Mouse (Mus musculus) midbrain, embryonic 13.5 days (tissue): ENCODE measurements at regions not wholly inside any gene's neighbourhood (a gene's known extent, or its start where the extent isn't known, plus 50 kb on each side); places are given as distances from the start of the nearest gene placed in this dataset.
A peak's percentile ranks its signal among the peaks of the same experiment; 100 is the strongest.

ENCODE experiments used
- ATAC-seq: fragments of 200-750 bp; cut with Nextera tagmentation; 2 replicates; pipeline ENCODE4 v1.8.0; 2017; ENCODE audit warnings: mild to moderate bottlenecking, moderate TSS enrichment, moderate library complexity
- H3K27ac ChIP-seq: fragments of 300-500 bp; sonication (generic); 2 replicates; pipeline ENCODE4 v1.5.1; 2015; ENCODE audit warnings: inconsistent platforms, mild to moderate bottlenecking, moderate library complexity
- H3K27me3 ChIP-seq: fragments of 300-500 bp; sonication (generic); 2 replicates; pipeline ENCODE4 v1.6.1; 2015; ENCODE audit warnings: mild to moderate bottlenecking, inconsistent platforms
- H3K36me3 ChIP-seq: fragments of 300-500 bp; sonication (generic); 2 replicates; pipeline ENCODE4 v1.6.1; 2015; ENCODE audit warnings: mild to moderate bottlenecking, inconsistent platforms
- H3K4me1 ChIP-seq: fragments of 300-500 bp; sonication (generic); replicated peaks from 2 replicates; pipeline ENCODE4 v1.6.1; 2015; ENCODE audit warnings: inconsistent platforms
- H3K4me2 ChIP-seq: fragments of 300-500 bp; sonication (generic); replicated peaks from 2 replicates; pipeline ENCODE4 v1.6.1; 2015; ENCODE audit warnings: moderate library complexity, mild to moderate bottlenecking, inconsistent platforms
- H3K4me3 ChIP-seq: fragments of 300-500 bp; sonication (generic); replicated peaks from 2 replicates; pipeline ENCODE4 v1.5.1; 2015; ENCODE audit warnings: mild to moderate bottlenecking, inconsistent platforms
- H3K9ac ChIP-seq: fragments of 300-500 bp; sonication (generic); replicated peaks from 2 replicates; pipeline ENCODE4 v1.6.1; 2015; ENCODE audit warnings: mild to moderate bottlenecking, inconsistent platforms
- H3K9me3 ChIP-seq: fragments of 300-500 bp; sonication (generic); 2 replicates; pipeline ENCODE4 v1.6.1; 2016; ENCODE audit warnings: mild to moderate bottlenecking, inconsistent platforms
- WGBS: fragments of 180-500 bp; shearing (Covaris S2); methylation state at CpG from one replicate; pipeline ENCODE4 v1.1.7; 2015; 5-methylcytosine and 5-hydroxymethylcytosine counted together

- no peaks in the 10 kb centered on the region for H3K9me3 ChIP-seq
- H3K9ac ChIP-seq: no peak overlapping the region
- H3K27ac ChIP-seq: no peak overlapping the region
- no peaks in the 10 kb centered on the region for H3K4me1 ChIP-seq
- no peak for ATAC-seq
- H3K36me3 ChIP-seq: no peaks in the 10 kb centered on the region
- no peak overlapping the region for H3K4me3 ChIP-seq
- no peaks in the 10 kb centered on the region for H3K27me3 ChIP-seq
- H3K4me2 ChIP-seq: no peak overlapping the region
- 65% methylated on average over 2 of the region's 2 CpGs for WGBS
Observed at GRCm38 (mm10) chr15:60762071-60762470, 91.5 kb downstream of the Fam84b start.

GRCm38 (mm10) chr15:60760015-60760437 is 93.6 kb downstream of the Fam84b start:
- Histone ChIP-seq H3K9ac (no peak overlapping the region), H3K4me2 (no peak overlapping the region), H3K4me1 (no peaks in the 10 kb centered on the region), H3K27ac (no peak overlapping the region), H3K36me3 (no peaks in the 10 kb centered on the region), H3K4me3 (no peak overlapping the region), H3K27me3 (no peaks in the 10 kb centered on the region), H3K9me3 (no peaks in the 10 kb centered on the region)
- 36% methylated on average over 6 of the region's 6 CpGs for WGBS
- ATAC-seq: peak; percentile 63

- no peaks in the 10 kb centered on the region for H3K36me3 ChIP-seq
- WGBS: 89% methylated on average over 5 of the region's 5 CpGs
- H3K27me3 ChIP-seq: no peaks in the 10 kb centered on the region
- H3K9ac ChIP-seq: no peak overlapping the region
- no peaks in the 10 kb centered on the region for H3K9me3 ChIP-seq
- no peak overlapping the region for H3K4me2 ChIP-seq
- H3K27ac ChIP-seq: no peak overlapping the region
- no peaks in the 10 kb centered on the region for H3K4me1 ChIP-seq
- no peak overlapping the region for H3K4me3 ChIP-seq
- no peak for ATAC-seq
Observed at GRCm38 (mm10) chr15:60754246-60754645, 99.3 kb downstream of the Fam84b start.

GRCm38 (mm10) chr15:60739598-60739997 is 114.0 kb downstream of the Fam84b start:
- H3K4me2 ChIP-seq: no peak overlapping the region
- WGBS: 80% methylated on average over 2 of the region's 2 CpGs
- no peaks in the 10 kb centered on the region for H3K4me1 ChIP-seq
- H3K27ac ChIP-seq: no peak overlapping the region
- H3K4me3 ChIP-seq: no peak overlapping the region
- H3K36me3 ChIP-seq: no peaks in the 10 kb centered on the region
- H3K9ac ChIP-seq: no peak overlapping the region
- H3K9me3 ChIP-seq: no peaks in the 10 kb centered on the region
- ATAC-seq: no peak
- H3K27me3 ChIP-seq: no peaks in the 10 kb centered on the region

GRCm38 (mm10) chr15:60738258-60738657 is 115.3 kb downstream of the Fam84b start:
- no peaks in the 10 kb centered on the region for H3K36me3 ChIP-seq
- no peaks in the 10 kb centered on the region for H3K9me3 ChIP-seq
- no peak overlapping the region for H3K27ac ChIP-seq
- no peak for ATAC-seq
- no peak overlapping the region for H3K4me2 ChIP-seq
- H3K9ac ChIP-seq: no peak overlapping the region
- H3K4me3 ChIP-seq: no peak overlapping the region
- WGBS: 86% methylated on average over 3 of the region's 3 CpGs
- no peaks in the 10 kb centered on the region for H3K27me3 ChIP-seq
- H3K4me1 ChIP-seq: no peaks in the 10 kb centered on the region

GRCm38 (mm10) chr15:60732416-60732815 is 121.2 kb downstream of the Fam84b start:
- no peak for ATAC-seq
- Histone ChIP-seq H3K4me1 (no peaks in the 10 kb centered on the region), H3K27me3 (no peaks in the 10 kb centered on the region), H3K9ac (no peak overlapping the region), H3K36me3 (no peaks in the 10 kb centered on the region), H3K4me2 (no peak overlapping the region), H3K4me3 (no peak overlapping the region), H3K27ac (no peak overlapping the region), H3K9me3 (no peaks in the 10 kb centered on the region)

GRCm38 (mm10) chr15:60728754-60729153 is 124.8 kb downstream of the Fam84b start:
- Histone ChIP-seq H3K27ac (no peak overlapping the region), H3K36me3 (no peaks in the 10 kb centered on the region), H3K4me1 (no peaks in the 10 kb centered on the region), H3K4me3 (no peak overlapping the region), H3K9ac (no peak overlapping the region), H3K9me3 (no peaks in the 10 kb centered on the region), H3K4me2 (no peak overlapping the region), H3K27me3 (no peaks in the 10 kb centered on the region)
- 39% methylated on average over 9 of the region's 9 CpGs for WGBS
- ATAC-seq: no peak

- 86% methylated on average over 4 of the region's 4 CpGs for WGBS
- H3K4me1 ChIP-seq: no peaks in the 10 kb centered on the region
- no peaks in the 10 kb centered on the region for H3K36me3 ChIP-seq
- ATAC-seq: no peak
- H3K4me2 ChIP-seq: no peak overlapping the region
- H3K9me3 ChIP-seq: no peaks in the 10 kb centered on the region
- no peaks in the 10 kb centered on the region for H3K27me3 ChIP-seq
- no peak overlapping the region for H3K4me3 ChIP-seq
- H3K9ac ChIP-seq: no peak overlapping the region
- H3K27ac ChIP-seq: no peak overlapping the region
Observed at GRCm38 (mm10) chr15:60728337-60728736, 125.2 kb downstream of the Fam84b start.

- Histone ChIP-seq H3K27ac (no peak overlapping the region), H3K9me3 (no peaks in the 10 kb centered on the region), H3K4me3 (no peak overlapping the region), H3K9ac (no peak overlapping the region), H3K36me3 (no peaks in the 10 kb centered on the region), H3K4me1 (no peaks in the 10 kb centered on the region), H3K27me3 (no peaks in the 10 kb centered on the region), H3K4me2 (no peak overlapping the region)
- no peak for ATAC-seq
- 94% methylated on average over 5 of the region's 5 CpGs for WGBS
Observed at GRCm38 (mm10) chr15:60719332-60719731, 134.2 kb downstream of the Fam84b start.

GRCm38 (mm10) chr15:60708678-60709077 is 144.9 kb downstream of the Fam84b start:
- Histone ChIP-seq H3K9ac (no peak overlapping the region), H3K27ac (no peak overlapping the region), H3K4me2 (no peak overlapping the region), H3K36me3 (no peaks in the 10 kb centered on the region), H3K9me3 (no peaks in the 10 kb centered on the region), H3K4me1 (no peaks in the 10 kb centered on the region), H3K27me3 (no peaks in the 10 kb centered on the region), H3K4me3 (no peak overlapping the region)
- peak; percentile 34; the same call in 1 of the 2 replicates for ATAC-seq

- H3K9me3 ChIP-seq: no peaks in the 10 kb centered on the region
- H3K9ac ChIP-seq: no peak overlapping the region
- no peaks in the 10 kb centered on the region for H3K4me1 ChIP-seq
- no peaks in the 10 kb centered on the region for H3K27me3 ChIP-seq
- H3K36me3 ChIP-seq: no peaks in the 10 kb centered on the region
- WGBS: 89% methylated on average over 4 of the region's 4 CpGs
- ATAC-seq: no peak
- H3K27ac ChIP-seq: no peak overlapping the region
- H3K4me2 ChIP-seq: no peak overlapping the region
- no peak overlapping the region for H3K4me3 ChIP-seq
Observed at GRCm38 (mm10) chr15:60706009-60706408, 147.6 kb downstream of the Fam84b start.

- no peak for ATAC-seq
Observed at GRCm38 (mm10) chr15:60701273-60701672, 152.3 kb downstream of the Fam84b start.

GRCm38 (mm10) chr15:60694746-60695145 is 158.8 kb downstream of the Fam84b start:
- H3K9me3 ChIP-seq: no peaks in the 10 kb centered on the region
- H3K4me1 ChIP-seq: peaks cover 8% of the 10 kb centered on the region; the same call in 1 of the 2 replicates
- no peak overlapping the region for H3K4me2 ChIP-seq
- H3K36me3 ChIP-seq: no peaks in the 10 kb centered on the region
- H3K9ac ChIP-seq: no peak overlapping the region
- 96% methylated on average over 3 of the region's 3 CpGs for WGBS
- no peaks in the 10 kb centered on the region for H3K27me3 ChIP-seq
- no peak overlapping the region for H3K27ac ChIP-seq
- no peak for ATAC-seq
- no peak overlapping the region for H3K4me3 ChIP-seq

More at GRCm38 (mm10) chr15:60701273-60701672, 152.3 kb downstream of the Fam84b start:
- Histone ChIP-seq H3K36me3 (no peaks in the 10 kb centered on the region), H3K4me1 (no peaks in the 10 kb centered on the region), H3K27ac (no peak overlapping the region), H3K9me3 (no peaks in the 10 kb centered on the region), H3K4me3 (no peak overlapping the region), H3K27me3 (no peaks in the 10 kb centered on the region), H3K9ac (no peak overlapping the region), H3K4me2 (no peak overlapping the region)
